Mouse (Mus musculus) adrenal gland, adult (tissue): ENCODE data around the gene Polr2m.

Experiments used
- DNase-seq, 2 experiments: peaks; one replicate each; pipeline ENCODE4 v3.0.0; 2022 to 2023; ENCODE audit warnings: low spot score in 1 of 2; ENCODE audit not compliant: inconsistent age in 2 of 2

Gene Polr2m

DNA sequence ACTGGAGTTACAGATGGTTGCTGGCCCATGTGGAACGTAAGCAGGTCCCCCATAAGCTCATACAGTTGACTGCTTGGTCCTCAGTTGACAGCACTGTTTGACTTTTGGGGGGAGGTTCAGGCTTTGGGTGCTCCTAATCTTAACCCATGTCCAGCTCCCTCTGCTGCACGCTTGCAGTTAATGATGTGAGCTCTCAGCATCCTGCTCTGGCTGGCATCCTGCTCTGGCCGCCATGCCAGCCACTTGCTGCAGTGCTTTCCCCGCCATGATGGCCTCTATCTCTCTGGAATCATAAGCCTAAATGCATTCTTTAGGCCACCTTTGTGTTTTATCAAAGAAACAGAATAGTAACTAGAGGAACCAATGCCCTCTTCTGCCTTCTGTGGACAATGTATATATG is 10.2 kb downstream of the Polr2m start:
- no peak for DNase-seq

DNA sequence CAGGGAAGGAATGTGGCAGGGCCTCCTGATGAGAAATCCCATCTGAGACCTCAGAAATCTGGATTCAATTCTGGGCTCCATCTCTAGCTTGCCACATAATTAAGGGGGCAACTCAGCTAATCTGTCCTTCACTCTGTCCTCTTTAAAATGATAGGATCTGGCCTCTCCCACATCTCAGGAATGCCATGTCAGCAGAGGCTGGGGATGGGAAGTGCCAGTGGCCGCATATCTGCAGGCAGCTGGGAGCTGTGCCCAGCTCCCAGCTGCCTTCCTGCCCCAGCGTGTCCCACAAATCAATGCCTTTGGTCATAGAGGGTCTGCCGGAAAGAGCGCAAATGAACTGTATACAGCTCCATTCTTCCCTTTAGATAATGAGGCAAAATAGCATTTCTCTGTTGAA is 18.3 kb downstream of the Polr2m start:
- DNase-seq = no peak

DNA sequence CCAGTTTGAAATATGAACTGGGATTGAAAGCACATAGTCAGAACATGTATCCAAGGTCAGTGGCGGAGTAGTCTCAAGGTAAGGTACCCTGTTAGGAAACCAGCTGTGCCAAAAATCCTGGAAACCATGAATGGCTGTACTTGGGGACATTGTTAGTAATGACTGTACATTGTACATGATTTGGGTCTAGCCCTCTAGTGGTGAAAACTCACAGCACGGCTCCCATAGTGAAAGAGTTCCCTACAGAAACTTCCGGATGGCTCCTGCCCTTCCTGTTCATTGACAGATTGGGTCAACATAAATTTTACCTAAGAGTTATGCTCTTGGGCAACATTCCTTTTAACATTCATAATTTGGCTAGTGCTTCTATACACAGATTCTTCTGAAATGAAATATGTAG is 19.6 kb downstream of the Polr2m start:
- peak in 1 of 2 experiments; percentile 72 for DNase-seq

DNA sequence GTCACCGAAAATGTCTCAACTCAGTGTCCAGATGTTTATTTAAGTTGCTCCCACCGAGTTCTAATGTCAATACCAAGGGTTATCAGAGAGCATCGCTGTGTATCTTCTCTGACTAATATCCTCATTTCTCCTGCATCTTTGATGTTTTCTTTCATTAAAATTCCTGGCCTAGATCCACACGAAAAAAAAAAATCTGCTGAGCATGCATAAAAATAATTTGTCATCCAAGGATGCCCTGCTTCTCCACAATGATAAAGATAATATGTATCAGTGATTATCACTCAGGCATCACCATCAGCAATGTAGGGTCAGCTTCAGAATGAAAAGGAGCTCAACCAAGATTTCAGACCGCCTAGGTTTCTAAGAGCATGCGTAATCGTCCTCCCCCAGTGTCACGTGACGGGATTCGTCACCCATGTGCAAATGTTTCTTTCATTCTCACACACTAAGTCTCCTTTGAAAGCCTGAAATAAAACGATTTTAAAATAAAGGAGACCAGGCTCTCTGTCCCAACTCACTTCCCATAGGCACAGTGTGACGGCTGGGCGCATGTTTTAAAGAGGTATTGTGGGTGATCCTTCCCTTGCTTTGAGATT is 22.6 kb downstream of the Polr2m start:
- no peak for DNase-seq

DNA sequence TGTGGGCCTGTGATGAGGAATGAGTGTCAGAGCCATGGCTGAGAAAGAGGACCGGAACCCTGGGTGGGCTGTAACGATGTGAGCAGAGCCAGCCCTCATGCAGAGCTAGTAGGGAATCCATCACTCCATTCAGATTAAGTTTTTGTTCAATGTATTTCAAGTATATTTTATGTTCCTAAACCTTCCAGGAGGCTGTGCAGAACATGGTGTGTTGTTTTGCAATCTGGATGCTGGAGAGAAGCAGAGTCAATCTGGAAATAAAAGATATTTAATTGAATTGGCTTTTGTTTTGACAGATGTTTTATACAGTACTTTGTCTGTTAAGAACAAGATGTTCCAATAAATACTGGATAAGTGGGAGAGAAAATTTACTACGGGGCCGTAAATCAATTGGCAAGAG is 29.0 kb downstream of the Polr2m start:
- no peak for DNase-seq

DNA sequence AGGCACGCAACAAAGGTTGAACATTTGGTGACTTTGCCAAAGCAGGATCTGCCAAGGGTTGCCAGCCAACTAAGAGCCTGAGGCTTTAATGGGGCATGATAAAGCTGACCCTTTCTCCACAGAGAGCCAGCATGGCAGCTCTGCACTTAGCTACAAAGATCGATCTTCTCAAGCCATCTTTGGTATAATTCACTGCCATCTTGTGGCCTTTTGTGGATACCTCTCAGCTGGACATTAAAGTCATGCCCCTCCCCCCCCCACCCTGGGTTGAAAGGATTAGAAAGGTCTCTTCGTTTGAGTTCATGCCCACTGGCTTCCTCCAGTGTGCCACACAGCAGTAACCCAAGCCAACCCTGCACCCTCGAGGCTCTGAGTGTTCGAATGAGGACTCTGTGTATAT is 31.8 kb downstream of the Polr2m start:
- no peak for DNase-seq

DNA sequence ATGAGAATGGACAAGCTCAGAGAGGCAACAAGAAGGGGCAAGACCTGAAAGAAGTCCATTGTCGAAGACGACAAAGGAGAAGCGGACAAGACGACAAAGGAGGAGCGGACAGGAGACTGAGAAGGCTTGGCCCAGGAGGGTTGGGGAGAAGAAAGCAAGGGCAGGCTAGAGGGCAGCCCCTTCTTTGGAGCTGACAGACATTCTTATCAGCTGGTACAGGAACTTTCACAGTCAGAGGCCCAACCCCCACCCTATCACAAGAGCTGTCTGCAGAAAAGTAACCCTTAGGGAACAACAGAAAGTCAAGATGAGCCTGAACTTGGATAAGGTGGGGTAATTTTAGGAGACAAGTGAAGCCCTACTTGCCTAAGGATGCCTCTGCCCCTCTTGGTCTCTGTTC is 32.4 kb downstream of the Polr2m start:
- no peak for DNase-seq

DNA sequence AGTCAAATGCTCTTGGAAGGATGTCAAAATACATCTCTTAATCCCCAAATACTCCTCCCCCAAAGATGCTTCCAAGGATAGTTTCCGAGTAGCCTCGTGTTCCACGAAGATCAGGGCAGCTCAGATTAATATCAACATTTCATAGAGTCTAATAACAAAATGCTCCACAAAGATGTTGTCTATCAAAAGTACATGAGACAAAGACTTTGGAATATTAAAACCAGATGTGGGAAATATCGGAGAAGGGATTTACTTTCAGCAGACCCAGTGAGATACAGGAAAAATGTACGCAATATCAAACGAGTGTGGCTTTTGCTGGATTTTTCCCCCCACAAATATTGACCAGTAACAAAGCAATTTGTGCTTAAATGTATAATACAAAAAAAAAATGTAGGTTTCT is 35.1 kb downstream of the Polr2m start:
- DNase-seq = no peak

DNA sequence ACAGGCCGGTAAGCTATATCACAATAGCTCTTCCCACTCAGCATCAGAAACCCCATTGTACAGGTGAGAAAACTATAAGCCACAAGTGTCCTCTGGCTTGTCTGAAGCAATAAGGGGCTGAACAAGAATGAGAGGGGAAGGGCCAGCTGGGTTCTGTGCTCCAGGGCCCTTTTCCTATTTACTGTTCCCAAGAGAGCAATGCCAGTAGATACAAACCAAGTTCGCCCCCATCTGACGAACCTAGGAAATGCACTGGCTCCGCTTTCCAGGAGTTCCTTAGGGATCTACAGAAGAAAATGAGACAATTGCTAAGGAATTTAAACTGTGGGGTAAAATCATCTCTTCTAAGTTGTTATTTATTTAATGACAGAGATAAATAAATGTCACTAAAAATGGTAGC is 38.2 kb downstream of the Polr2m start:
- DNase-seq = peak; percentile 61 to 91

DNA sequence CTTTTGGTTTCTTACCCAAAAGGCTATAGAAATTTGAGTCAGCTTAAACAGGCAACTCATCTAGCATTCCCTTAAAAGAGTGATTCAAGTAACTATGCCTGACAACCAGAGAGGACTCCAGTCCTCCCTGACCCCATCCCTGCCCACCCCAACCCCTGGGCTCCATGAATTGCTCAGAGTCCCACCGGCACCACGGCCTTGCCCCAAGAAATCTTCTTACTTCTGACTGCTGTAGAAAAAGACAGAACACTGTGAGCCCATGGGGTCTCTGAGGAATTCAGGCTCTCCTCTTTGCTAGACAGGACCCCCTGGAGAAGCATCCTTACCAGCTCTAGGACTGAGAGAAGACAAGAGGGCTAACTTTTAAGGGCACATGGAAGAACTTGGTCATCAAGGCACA is 40.4 kb downstream of the Polr2m start:
- DNase-seq = no peak

DNA sequence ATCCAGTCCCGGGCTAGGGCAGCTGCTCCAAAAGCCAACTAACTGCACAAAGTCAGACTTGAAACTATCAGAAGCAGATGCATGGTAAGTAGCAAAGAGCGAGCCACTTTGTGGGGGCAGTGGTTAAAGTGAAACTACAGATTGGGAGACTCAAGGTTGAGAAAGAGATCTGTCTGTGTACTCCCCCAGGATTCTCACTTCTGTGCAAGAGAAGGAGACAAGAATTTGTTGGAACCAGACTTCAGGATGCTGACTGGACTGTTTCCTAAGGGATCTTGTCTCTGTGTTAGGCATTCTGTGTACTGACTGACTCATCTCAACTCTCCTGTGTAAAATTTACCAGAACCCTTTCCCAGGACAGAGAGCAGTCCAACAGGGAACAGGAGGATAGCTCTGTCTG is 47.6 kb downstream of the Polr2m start:
- no peak for DNase-seq
